Mouse (Mus musculus): ENCODE results near the gene Cntfr.
"Not testable (repeated sequence)": the region's sequence is repeated elsewhere in the genome, so short reads cannot be mapped to it uniquely, and the experiment has no call there.

Gene Cntfr

GRCm38 (mm10) chr4:41714276-41714675, 17.4 kb upstream of the Cntfr start:
- no peak for TF ChIP-seq GATA4 (IDR thresholded peaks at IDR 0.05; ENCODE audit: insufficient replicate concordance, low read length)

GRCm38 (mm10) chr4:41713197-41714067, 16.5 kb upstream of the Cntfr start, which contains the start of gene Rpp25l:
TSS of gene Rpp25l (minus strand) at chr4:41713534.
- no peak; the same call in 1 of the 2 replicates for TF ChIP-seq GATA4 (IDR thresholded peaks at IDR 0.05; ENCODE audit: insufficient replicate concordance, low read length)

GRCm38 (mm10) chr4:41712421-41713196, 15.7 kb upstream of the Cntfr start:
- TF ChIP-seq GATA4 (IDR thresholded peaks at IDR 0.05; ENCODE audit: insufficient replicate concordance, low read length) = no peak

GRCm38 (mm10) chr4:41711705-41712375, 15.0 kb upstream of the Cntfr start:
- no peak for TF ChIP-seq GATA4 (IDR thresholded peaks at IDR 0.05; ENCODE audit: insufficient replicate concordance, low read length)

GRCm38 (mm10) chr4:41710229-41710628, 13.3 kb upstream of the Cntfr start:
- no peak for TF ChIP-seq GATA4 (IDR thresholded peaks at IDR 0.05; ENCODE audit: insufficient replicate concordance, low read length)

- TF ChIP-seq GATA4 (IDR thresholded peaks at IDR 0.05; ENCODE audit: insufficient replicate concordance, low read length) = no peak
Measured at GRCm38 (mm10) chr4:41708192-41708745, 11.4 kb upstream of the Cntfr start.

GRCm38 (mm10) chr4:41707011-41707535, 10.2 kb upstream of the Cntfr start:
- no peak for TF ChIP-seq GATA4 (IDR thresholded peaks at IDR 0.05; ENCODE audit: insufficient replicate concordance, low read length)

- no peak for TF ChIP-seq GATA4 (IDR thresholded peaks at IDR 0.05; ENCODE audit: insufficient replicate concordance, low read length)
Measured at GRCm38 (mm10) chr4:41705922-41706754, 9.2 kb upstream of the Cntfr start.

- no peak for TF ChIP-seq GATA4 (IDR thresholded peaks at IDR 0.05; ENCODE audit: insufficient replicate concordance, low read length)
Measured at GRCm38 (mm10) chr4:41704651-41705050, 7.8 kb upstream of the Cntfr start.

- not testable (repeated sequence) for TF ChIP-seq GATA4 (IDR thresholded peaks at IDR 0.05; ENCODE audit: insufficient replicate concordance, low read length)
Measured at GRCm38 (mm10) chr4:41699783-41700182, 2.9 kb upstream of the Cntfr start, which contains the start of gene Il11ra1. TSS of gene Il11ra1 (plus strand) at chr4:41699989.

- no peak for TF ChIP-seq GATA4 (IDR thresholded peaks at IDR 0.05; ENCODE audit: insufficient replicate concordance, low read length)
Measured at GRCm38 (mm10) chr4:41682789-41683188, 14.1 kb downstream of the Cntfr start.

GRCm38 (mm10) chr4:41681947-41682346, 14.9 kb downstream of the Cntfr start:
- TF ChIP-seq GATA4 (IDR thresholded peaks at IDR 0.05; ENCODE audit: insufficient replicate concordance, low read length) = no peak

- TF ChIP-seq GATA4 (IDR thresholded peaks at IDR 0.05; ENCODE audit: insufficient replicate concordance, low read length) = no peak
Measured at GRCm38 (mm10) chr4:41681176-41681575, 15.7 kb downstream of the Cntfr start.

GRCm38 (mm10) chr4:41679291-41679690, 17.6 kb downstream of the Cntfr start:
- no peak for TF ChIP-seq GATA4 (IDR thresholded peaks at IDR 0.05; ENCODE audit: insufficient replicate concordance, low read length)
